Mouse (Mus musculus) layer of hippocampus, adult 2 months (tissue): ENCODE measurements at regions not wholly inside any gene's neighbourhood (a gene's known extent, or its start where the extent isn't known, plus 50 kb on each side); places are given as distances from the start of the nearest gene placed in this dataset.

Experiments
- DNase-seq, 2 experiments: peaks; one replicate each; pipeline ENCODE4 v3.0.0; 2022; ENCODE audit warnings: low spot score in 2 of 2
- H3K27ac ChIP-seq: fragments of 200-600 bp; 2 replicates; pipeline ENCODE4 v1.8.1; 2022
- H3K4me3 ChIP-seq: fragments of 200-600 bp; 2 replicates; pipeline ENCODE4 v1.8.1; 2022; ENCODE audit warnings: mild to moderate bottlenecking
- CTCF ChIP-seq: fragments of 200-600 bp; conservative IDR thresholded peaks from 2 replicates; pipeline ENCODE4 v1.8.1; 2022; ENCODE audit warnings: antibody characterized with exemption, mild to moderate bottlenecking, moderate library complexity

DNA sequence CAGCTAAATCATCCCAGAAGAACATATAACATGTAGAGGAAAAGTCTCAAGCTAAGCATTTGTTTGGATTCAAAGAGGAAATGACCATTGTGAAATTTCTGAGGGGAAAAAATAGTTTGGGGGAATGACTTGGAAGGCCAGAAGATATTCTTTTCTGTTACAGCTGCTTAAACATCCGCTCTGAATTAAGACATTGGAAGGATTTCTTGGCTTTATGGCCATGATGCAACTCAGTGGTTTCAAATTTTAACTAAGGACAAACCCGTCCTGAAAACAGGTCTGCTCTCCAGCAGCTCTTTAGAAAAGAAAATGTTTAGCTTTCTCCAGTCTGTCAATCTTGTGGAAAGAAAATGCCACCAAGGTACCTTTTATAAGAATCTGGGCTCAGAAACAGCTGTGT is 513.2 kb upstream of the Rgmb start:
- DNase-seq, result no peak
- no peak overlapping the region for H3K4me3 ChIP-seq
- no peak for TF ChIP-seq CTCF
- H3K27ac ChIP-seq, result no peak overlapping the region

DNA sequence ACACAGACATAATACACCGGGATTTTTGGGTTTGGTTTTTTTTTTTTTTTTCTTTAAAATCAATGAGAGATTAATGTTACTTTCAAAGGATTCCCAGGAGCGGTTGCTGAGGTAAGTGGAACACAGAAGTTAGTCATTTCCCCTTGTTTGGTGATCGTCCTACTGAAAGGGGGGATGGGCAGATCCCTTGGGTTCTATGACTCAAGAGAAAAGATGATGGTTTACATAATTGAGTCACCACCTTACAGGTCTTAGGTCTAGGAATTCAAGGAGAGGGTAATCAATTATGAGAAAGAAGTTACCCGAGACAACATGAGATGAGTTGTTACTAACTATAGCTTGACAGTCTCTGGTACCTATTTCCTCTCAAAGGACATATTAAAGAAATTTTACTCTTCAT is 511.9 kb upstream of the Rgmb start:
- H3K27ac ChIP-seq, result no peak overlapping the region
- DNase-seq, result no peak
- TF ChIP-seq CTCF, result no peak
- H3K4me3 ChIP-seq, result no peak overlapping the region

DNA sequence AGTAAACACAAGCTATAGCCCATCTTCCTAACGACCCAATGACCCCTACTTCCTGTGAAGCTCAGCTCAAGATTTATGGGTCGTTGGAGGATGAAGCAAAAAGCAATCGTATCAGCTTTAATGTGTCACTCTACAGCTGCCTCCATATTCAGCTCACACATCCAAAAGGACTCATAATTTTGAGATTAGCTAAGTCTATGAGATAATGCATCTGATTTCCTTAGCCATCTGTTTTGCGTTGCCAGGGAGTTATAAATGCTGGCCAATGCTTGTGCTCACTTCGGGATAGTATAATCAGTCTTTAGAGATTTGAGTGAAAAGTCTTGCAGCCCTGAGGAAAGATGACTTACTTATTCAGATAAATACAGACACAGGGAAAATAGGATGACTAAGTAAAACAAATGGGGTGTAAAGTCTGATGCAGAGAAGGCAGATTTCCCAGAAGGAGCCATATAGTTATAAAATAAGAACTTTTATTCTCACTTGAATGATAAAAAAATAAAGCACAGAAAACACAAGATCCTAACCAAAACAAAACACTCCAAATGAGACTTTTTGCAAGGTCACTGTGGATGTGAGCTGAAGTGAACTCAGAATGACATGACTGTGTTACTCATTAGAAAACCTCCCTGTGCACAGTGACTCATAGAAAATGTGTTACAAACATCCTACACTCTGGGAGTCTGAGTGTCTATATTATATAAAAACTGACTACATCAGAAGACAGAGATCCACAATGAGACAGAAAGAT is 509.1 kb upstream of the Rgmb start:
- peak in 1 of 2 experiments; percentile 60 for DNase-seq
- H3K27ac ChIP-seq, result no peak overlapping the region
- no peak overlapping the region for H3K4me3 ChIP-seq
- TF ChIP-seq CTCF, result no peak

DNA sequence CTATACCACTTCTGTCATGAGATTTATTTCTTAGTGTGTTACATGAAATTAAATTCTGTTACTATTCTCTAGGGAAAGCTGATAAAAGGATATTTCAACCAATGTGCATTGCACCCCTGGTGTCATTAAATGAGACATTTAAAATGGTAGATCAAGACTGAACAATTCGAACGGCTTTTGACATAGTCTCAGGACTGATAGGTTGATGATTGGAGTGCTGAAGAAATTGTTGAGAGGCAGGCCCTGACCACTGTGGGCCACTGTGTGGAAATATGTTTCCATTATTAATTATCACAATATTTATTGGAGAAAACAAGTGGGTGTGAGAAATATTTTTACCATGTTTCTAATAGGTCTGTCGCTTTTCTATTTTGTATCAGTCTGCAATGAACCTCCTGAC is 481.1 kb upstream of the Rgmb start:
- DNase-seq, result no peak
- no peak overlapping the region for H3K27ac ChIP-seq
- no peak for TF ChIP-seq CTCF
- H3K4me3 ChIP-seq, result no peak overlapping the region

DNA sequence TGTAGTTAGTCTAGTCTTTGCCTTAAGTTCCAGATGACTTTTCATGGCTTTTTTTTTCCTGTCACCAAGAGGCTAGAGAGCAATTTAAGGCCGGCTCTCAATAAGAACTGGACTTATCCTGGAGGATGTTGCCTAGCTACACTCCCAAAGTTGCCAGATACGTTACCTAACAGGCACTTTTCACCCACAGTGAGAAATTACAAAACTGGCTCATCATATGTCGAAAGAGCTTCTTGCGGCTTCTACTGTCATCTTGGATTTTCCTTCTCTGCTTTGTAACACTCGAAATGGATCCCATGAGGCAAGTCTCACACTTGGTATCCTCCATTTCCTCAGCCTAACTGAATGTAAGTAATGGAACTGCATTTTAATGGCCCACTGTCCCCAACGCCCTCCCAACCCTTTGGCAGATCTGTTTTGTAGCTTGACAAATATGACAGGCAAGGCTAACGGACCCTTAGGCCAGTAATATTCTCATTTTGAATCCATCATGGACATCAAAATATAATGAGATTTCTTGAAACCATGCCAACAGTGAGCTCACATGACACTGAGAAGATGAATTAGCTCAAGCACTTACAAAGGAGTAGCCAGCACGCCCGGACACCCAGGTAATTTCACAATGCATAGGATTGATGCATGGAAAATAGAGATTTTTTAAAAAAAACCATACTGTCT is 480.5 kb upstream of the Rgmb start:
- no peak for TF ChIP-seq CTCF
- Histone ChIP-seq H3K4me3 (no peak overlapping the region), H3K27ac (no peak overlapping the region)
- DNase-seq, result no peak

DNA sequence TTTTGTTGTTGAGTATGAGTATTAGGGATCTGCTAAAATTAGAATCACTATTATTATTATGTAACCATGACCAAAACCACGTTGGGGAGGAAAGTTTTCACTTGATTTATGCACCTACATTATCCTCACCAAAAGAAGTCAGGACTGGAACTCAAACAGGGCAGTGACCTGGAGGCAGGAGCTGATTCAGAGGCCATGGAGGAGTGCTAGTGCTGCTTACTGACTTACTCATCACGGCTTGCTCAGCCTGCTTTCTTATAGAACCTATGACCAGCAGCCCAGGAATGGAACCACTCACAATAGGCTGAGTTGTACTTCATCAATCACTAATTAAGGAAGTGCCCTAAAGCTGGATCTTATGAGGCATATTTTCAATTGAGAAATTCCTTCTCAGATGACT is 470.9 kb upstream of the Rgmb start:
- H3K27ac ChIP-seq, result no peak overlapping the region
- DNase-seq, result no peak
- no peak for TF ChIP-seq CTCF
- H3K4me3 ChIP-seq, result no peak overlapping the region

DNA sequence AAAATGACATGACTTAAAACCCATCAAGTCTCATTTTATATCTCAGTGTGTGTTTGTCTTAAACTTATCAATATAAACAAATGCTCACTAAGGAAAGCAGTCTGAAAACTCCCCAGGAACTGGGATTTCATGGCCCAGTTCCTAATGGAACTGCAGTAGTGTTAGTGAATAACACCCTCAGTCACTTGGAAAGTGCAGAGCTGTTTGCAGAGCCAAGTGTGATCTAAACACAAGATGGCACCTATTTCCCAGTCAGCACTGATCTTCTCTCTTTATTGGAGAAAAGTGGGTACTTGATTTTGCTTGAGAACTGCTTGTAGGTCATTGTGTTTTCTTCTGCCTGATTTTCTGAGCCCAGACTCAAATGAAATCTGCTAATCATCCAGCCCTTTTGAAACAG is 467.7 kb upstream of the Rgmb start:
- H3K4me3 ChIP-seq, result no peak overlapping the region
- no peak for DNase-seq
- no peak for TF ChIP-seq CTCF
- no peak overlapping the region for H3K27ac ChIP-seq
